Mouse (Mus musculus) stomach, embryonic 15.5 days (tissue): ENCODE measurements at regions not wholly inside any gene's neighbourhood (a gene's known extent, or its start where the extent isn't known, plus 50 kb on each side); places are given as distances from the start of the nearest gene placed in this dataset.
A peak's percentile ranks its signal among the peaks of the same experiment; 100 is the strongest.

ENCODE experiments used
- ATAC-seq: fragments of 200-750 bp; cut with Nextera tagmentation; 2 replicates; pipeline ENCODE4 v1.8.0; 2017; ENCODE audit warnings: low read depth, moderate number of reproducible peaks, moderate TSS enrichment; ENCODE audit not compliant: insufficient read depth, low FRiP score
- H3K27ac ChIP-seq: fragments of 300-500 bp; sonication (generic); 2 replicates; pipeline ENCODE4 v1.5.1; 2015; ENCODE audit warnings: mild to moderate bottlenecking, inconsistent platforms
- H3K27me3 ChIP-seq: fragments of 300-500 bp; sonication (generic); replicated peaks from 2 replicates; pipeline ENCODE4 v1.6.1; 2015; ENCODE audit warnings: inconsistent platforms
- H3K36me3 ChIP-seq: fragments of 300-500 bp; sonication (generic); 2 replicates; pipeline ENCODE4 v1.6.1; 2015; ENCODE audit warnings: inconsistent platforms
- H3K4me1 ChIP-seq: fragments of 300-500 bp; sonication (generic); 2 replicates; pipeline ENCODE4 v1.6.1; 2015; ENCODE audit warnings: inconsistent platforms
- H3K4me2 ChIP-seq: fragments of 300-500 bp; sonication (generic); 2 replicates; pipeline ENCODE4 v1.6.1; 2015; ENCODE audit warnings: mild to moderate bottlenecking, inconsistent platforms
- H3K4me3 ChIP-seq: fragments of 300-500 bp; sonication (generic); replicated peaks from 2 replicates; pipeline ENCODE4 v1.5.1; 2015; ENCODE audit warnings: inconsistent platforms
- H3K9ac ChIP-seq: fragments of 300-500 bp; sonication (generic); 2 replicates; pipeline ENCODE4 v1.6.1; 2015; ENCODE audit warnings: inconsistent platforms
- H3K9me3 ChIP-seq: fragments of 300-500 bp; sonication (generic); 2 replicates; pipeline ENCODE4 v1.6.1; 2016; ENCODE audit warnings: inconsistent platforms
- WGBS: fragments of 180-500 bp; shearing (Covaris S2); methylation state at CpG from one replicate; pipeline ENCODE4 v1.1.7; 2015; 5-methylcytosine and 5-hydroxymethylcytosine counted together

GRCm38 (mm10) chr7:72854501-72855002 is 520.8 kb upstream of the Rgma start:
- H3K27ac ChIP-seq, result no peak overlapping the region
- no peaks in the 10 kb centered on the region for H3K9me3 ChIP-seq
- H3K36me3 ChIP-seq, result no peaks in the 10 kb centered on the region
- 69% methylated on average over 2 of the region's 2 CpGs for WGBS
- no peak for ATAC-seq
- no peak overlapping the region for H3K4me2 ChIP-seq
- no peaks in the 10 kb centered on the region for H3K27me3 ChIP-seq
- no peak overlapping the region for H3K4me3 ChIP-seq
- H3K4me1 ChIP-seq, result no peaks in the 10 kb centered on the region
- no peak overlapping the region for H3K9ac ChIP-seq

GRCm38 (mm10) chr7:72866966-72867754 is 508.1 kb upstream of the Rgma start:
- H3K36me3 ChIP-seq, result no peaks in the 10 kb centered on the region
- H3K27ac ChIP-seq, result no peak overlapping the region
- H3K9me3 ChIP-seq, result no peaks in the 10 kb centered on the region
- 85% methylated on average over 6 of the region's 6 CpGs for WGBS
- no peak for ATAC-seq
- H3K9ac ChIP-seq, result no peak overlapping the region
- no peaks in the 10 kb centered on the region for H3K27me3 ChIP-seq
- no peak overlapping the region for H3K4me2 ChIP-seq
- H3K4me1 ChIP-seq, result no peaks in the 10 kb centered on the region
- H3K4me3 ChIP-seq, result no peak overlapping the region

- no peaks in the 10 kb centered on the region for H3K36me3 ChIP-seq
- no peak overlapping the region for H3K4me3 ChIP-seq
- no peaks in the 10 kb centered on the region for H3K4me1 ChIP-seq
- H3K27me3 ChIP-seq, result no peaks in the 10 kb centered on the region
- 77% methylated on average over 4 of the region's 4 CpGs for WGBS
- no peaks in the 10 kb centered on the region for H3K9me3 ChIP-seq
- no peak overlapping the region for H3K4me2 ChIP-seq
- no peak overlapping the region for H3K27ac ChIP-seq
- no peak overlapping the region for H3K9ac ChIP-seq
- ATAC-seq, result no peak
Measured at GRCm38 (mm10) chr7:72869068-72869467, 506.2 kb upstream of the Rgma start.

GRCm38 (mm10) chr7:72900816-72901215 is 474.5 kb upstream of the Rgma start:
- 73% methylated on average over 6 of the region's 6 CpGs for WGBS
- no peak for ATAC-seq
- no peak overlapping the region for H3K9ac ChIP-seq
- H3K4me2 ChIP-seq, result no peak overlapping the region
- H3K27ac ChIP-seq, result no peak overlapping the region
- no peaks in the 10 kb centered on the region for H3K27me3 ChIP-seq
- H3K9me3 ChIP-seq, result no peaks in the 10 kb centered on the region
- no peaks in the 10 kb centered on the region for H3K36me3 ChIP-seq
- H3K4me3 ChIP-seq, result no peak overlapping the region
- no peaks in the 10 kb centered on the region for H3K4me1 ChIP-seq

- H3K9ac ChIP-seq, result no peak overlapping the region
- WGBS, result 57% methylated on average over 2 of the region's 2 CpGs
- H3K27me3 ChIP-seq, result no peaks in the 10 kb centered on the region
- ATAC-seq, result no peak
- no peaks in the 10 kb centered on the region for H3K4me1 ChIP-seq
- H3K4me3 ChIP-seq, result no peak overlapping the region
- no peaks in the 10 kb centered on the region for H3K36me3 ChIP-seq
- no peak overlapping the region for H3K27ac ChIP-seq
- no peak overlapping the region for H3K4me2 ChIP-seq
- no peaks in the 10 kb centered on the region for H3K9me3 ChIP-seq
Measured at GRCm38 (mm10) chr7:72905891-72906290, 469.4 kb upstream of the Rgma start.

GRCm38 (mm10) chr7:72906536-72906935 is 468.8 kb upstream of the Rgma start:
- Histone ChIP-seq H3K4me3 (no peak overlapping the region), H3K9me3 (no peaks in the 10 kb centered on the region), H3K4me2 (no peak overlapping the region), H3K4me1 (no peaks in the 10 kb centered on the region), H3K27ac (no peak overlapping the region), H3K9ac (no peak overlapping the region), H3K36me3 (no peaks in the 10 kb centered on the region), H3K27me3 (no peaks in the 10 kb centered on the region)
- no peak for ATAC-seq
- 76% methylated on average over 4 of the region's 4 CpGs for WGBS

- WGBS, result 51% methylated on average over 20 of the region's 20 CpGs
- no peak overlapping the region for H3K4me2 ChIP-seq
- H3K36me3 ChIP-seq, result no peaks in the 10 kb centered on the region
Measured at GRCm38 (mm10) chr7:72926772-72927380, 448.4 kb upstream of the Rgma start.

GRCm38 (mm10) chr7:72938842-72939241 is 436.5 kb upstream of the Rgma start:
- Histone ChIP-seq H3K4me1 (peaks cover 3% of the 10 kb centered on the region; the same call in 1 of the 2 replicates), H3K9me3 (no peaks in the 10 kb centered on the region), H3K4me2 (no peak overlapping the region), H3K27ac (no peak overlapping the region; the same call in 1 of the 2 replicates), H3K27me3 (no peaks in the 10 kb centered on the region), H3K36me3 (no peaks in the 10 kb centered on the region), H3K4me3 (no peak overlapping the region), H3K9ac (no peak overlapping the region)
- WGBS, result 40% methylated on average over 2 of the region's 2 CpGs
- peak; percentile 35; the same call in 1 of the 2 replicates for ATAC-seq

More at GRCm38 (mm10) chr7:72926772-72927380, 448.4 kb upstream of the Rgma start:
- Histone ChIP-seq H3K9ac (no peak overlapping the region), H3K4me3 (no peak overlapping the region), H3K9me3 (no peaks in the 10 kb centered on the region), H3K27ac (no peak overlapping the region), H3K27me3 (no peaks in the 10 kb centered on the region), H3K4me1 (no peaks in the 10 kb centered on the region)
- no peak for ATAC-seq

- no peak overlapping the region for H3K27ac ChIP-seq
- no peaks in the 10 kb centered on the region for H3K4me1 ChIP-seq
- H3K36me3 ChIP-seq, result no peaks in the 10 kb centered on the region
- 64% methylated on average over 1 of the region's 1 CpGs for WGBS
- no peak for ATAC-seq
- H3K4me3 ChIP-seq, result no peak overlapping the region
- no peaks in the 10 kb centered on the region for H3K27me3 ChIP-seq
- H3K9ac ChIP-seq, result no peak overlapping the region
- H3K4me2 ChIP-seq, result no peak overlapping the region
- no peaks in the 10 kb centered on the region for H3K9me3 ChIP-seq
Measured at GRCm38 (mm10) chr7:72947531-72947930, 427.8 kb upstream of the Rgma start.

- 39% methylated on average over 5 of the region's 5 CpGs for WGBS
- no peaks in the 10 kb centered on the region for H3K36me3 ChIP-seq
Measured at GRCm38 (mm10) chr7:72948026-72948425, 427.3 kb upstream of the Rgma start.

GRCm38 (mm10) chr7:72948666-72949065 is 426.6 kb upstream of the Rgma start:
- WGBS, result 40% methylated on average over 3 of the region's 3 CpGs
- no peak overlapping the region; the same call in 1 of the 2 replicates for H3K27ac ChIP-seq
- no peaks in the 10 kb centered on the region for H3K27me3 ChIP-seq
- H3K4me2 ChIP-seq, result no peak overlapping the region
- no peak overlapping the region for H3K4me3 ChIP-seq
- no peaks in the 10 kb centered on the region for H3K36me3 ChIP-seq
- H3K9me3 ChIP-seq, result no peaks in the 10 kb centered on the region
- H3K9ac ChIP-seq, result no peak overlapping the region
- no peak; the same call in 1 of the 2 replicates for ATAC-seq
- H3K4me1 ChIP-seq, result no peaks in the 10 kb centered on the region

More at GRCm38 (mm10) chr7:72948026-72948425, 427.3 kb upstream of the Rgma start:
- H3K4me2 ChIP-seq, result no peak overlapping the region
- ATAC-seq, result no peak
- H3K4me3 ChIP-seq, result no peak overlapping the region
- no peak overlapping the region for H3K9ac ChIP-seq
- H3K27me3 ChIP-seq, result no peaks in the 10 kb centered on the region
- H3K9me3 ChIP-seq, result no peaks in the 10 kb centered on the region
- no peaks in the 10 kb centered on the region for H3K4me1 ChIP-seq
- no peak overlapping the region for H3K27ac ChIP-seq

GRCm38 (mm10) chr7:72949886-72950285 is 425.4 kb upstream of the Rgma start:
- 37% methylated on average over 7 of the region's 7 CpGs for WGBS
- no peaks in the 10 kb centered on the region for H3K4me1 ChIP-seq
- no peak overlapping the region for H3K9ac ChIP-seq

More at GRCm38 (mm10) chr7:72949886-72950285, 425.4 kb upstream of the Rgma start:
- no peaks in the 10 kb centered on the region for H3K27me3 ChIP-seq
- H3K9me3 ChIP-seq, result no peaks in the 10 kb centered on the region
- ATAC-seq, result no peak
- no peak overlapping the region for H3K27ac ChIP-seq
- no peak overlapping the region for H3K4me2 ChIP-seq
- H3K36me3 ChIP-seq, result no peaks in the 10 kb centered on the region
- no peak overlapping the region for H3K4me3 ChIP-seq
